Mouse (Mus musculus) MEL (cell line): ENCODE data around the gene Htr6. TPM values are rescaled to one million over a fixed set of nuclear protein-coding genes. Genes with fewer than 3 reads are reported as not detected.

Experiments
- DNase-seq: peaks from one replicate; pipeline ENCODE4 v3.0.0; 2011; ENCODE audit warnings: low read depth, low spot score
- H3K27ac ChIP-seq: 2 replicates; pipeline ENCODE4 v1.5.1; 2012; ENCODE audit warnings: low read depth, mild to moderate bottlenecking, control low read depth, low read length, moderate library complexity; ENCODE audit not compliant: control insufficient read depth
- H3K27me3 ChIP-seq, 2 experiments: fragments of 150-350 bp in 1 of 2; sonication (generic) in 1 of 2; 2 replicates each; pipeline ENCODE4 v1.6.1; 2012; ENCODE audit warnings: low read length in 2 of 2, mild to moderate bottlenecking in 2 of 2, improper control_type of control experiment in 1 of 2, moderate library complexity in 1 of 2; ENCODE audit not compliant: insufficient read depth in 2 of 2, control insufficient read depth in 1 of 2
- H3K36me3 ChIP-seq, 2 experiments: 2 replicates each; pipeline ENCODE4 v1.6.1; 2012 to 2014; ENCODE audit warnings: low read length in 2 of 2, improper control_type of control experiment in 1 of 2, inconsistent platforms in 1 of 2, mild to moderate bottlenecking in 1 of 2; ENCODE audit not compliant: insufficient read depth in 2 of 2, control insufficient read depth in 1 of 2
- H3K4me1 ChIP-seq, 2 experiments: fragments of 150-350 bp in 1 of 2; sonication (generic) in 1 of 2; 2 replicates each; pipeline ENCODE4 v1.6.1; 2012; ENCODE audit warnings: low read length in 2 of 2, improper control_type of control experiment in 1 of 2, mild to moderate bottlenecking in 1 of 2; ENCODE audit not compliant: insufficient read depth in 2 of 2, control insufficient read depth in 1 of 2
- H3K4me3 ChIP-seq, 2 experiments: fragments of 150-350 bp in 1 of 2; sonication (generic) in 1 of 2; 2 replicates each; pipeline ENCODE4 v1.5.1; 2012; ENCODE audit warnings: low read depth in 2 of 2, low read length in 2 of 2, mild to moderate bottlenecking in 2 of 2, moderate library complexity in 2 of 2, control low read depth in 1 of 2, improper control_type of control experiment in 1 of 2; ENCODE audit not compliant: control insufficient read depth in 1 of 2, insufficient read depth in 1 of 2
- H3K79me2 ChIP-seq: 2 replicates; pipeline ENCODE4 v1.6.1; 2012; ENCODE audit warnings: mild to moderate bottlenecking, low read length, moderate library complexity; ENCODE audit not compliant: control insufficient read depth, poor library complexity, insufficient read depth
- H3K9ac ChIP-seq: 2 replicates; pipeline ENCODE4 v1.6.1; 2012; ENCODE audit warnings: low read depth, mild to moderate bottlenecking, control low read depth, low read length, moderate library complexity; ENCODE audit not compliant: control insufficient read depth, poor library complexity, severe bottlenecking
- H3K9me3 ChIP-seq: fragments of 150-350 bp; sonication (generic); replicated peaks from 2 replicates; pipeline ENCODE4 v1.6.1; 2012; ENCODE audit warnings: mild to moderate bottlenecking, low read length, improper control_type of control experiment, moderate library complexity; ENCODE audit not compliant: insufficient read depth
- BHLHE40 ChIP-seq: IDR thresholded peaks from 2 replicates; pipeline ENCODE4 v1.6.1; 2012; ENCODE audit warnings: low read depth, mild to moderate bottlenecking, inconsistent platforms, low read length, improper control_type of control experiment, borderline replicate concordance
- CHD1 ChIP-seq: IDR thresholded peaks from 2 replicates; pipeline ENCODE4 v1.6.1; 2012; ENCODE audit warnings: low read depth, mild to moderate bottlenecking, inconsistent platforms, low read length, improper control_type of control experiment
- CTCF ChIP-seq, 3 experiments: IDR thresholded peaks in 2 of 3; conservative IDR thresholded peaks in 1 of 3; 2 replicates each; pipeline ENCODE4 v1.5.1; 2011 to 2012; ENCODE audit warnings: low read length in 3 of 3, low read depth in 2 of 3, mild to moderate bottlenecking in 2 of 3, improper control_type of control experiment in 1 of 3, inconsistent platforms in 1 of 3, mixed read lengths in 1 of 3, moderate library complexity in 1 of 3; ENCODE audit not compliant: control insufficient read depth in 1 of 3, insufficient read depth in 1 of 3, poor library complexity in 1 of 3, severe bottlenecking in 1 of 3
- E2F4 ChIP-seq: IDR thresholded peaks from 2 replicates; pipeline ENCODE4 v1.6.1; 2011; ENCODE audit warnings: low read depth, low read length, improper control_type of control experiment, borderline replicate concordance
- ELF1 ChIP-seq: IDR thresholded peaks from 2 replicates; pipeline ENCODE4 v1.6.1; 2014; ENCODE audit warnings: low read depth, mild to moderate bottlenecking, inconsistent platforms, low read length, improper control_type of control experiment, moderate library complexity
- ETS1 ChIP-seq: IDR thresholded peaks from 2 replicates; pipeline ENCODE4 v1.6.1; 2012; ENCODE audit warnings: low read depth, mild to moderate bottlenecking, inconsistent platforms, low read length, improper control_type of control experiment, moderate library complexity
- GATA1 ChIP-seq: IDR thresholded peaks from 2 replicates; pipeline ENCODE4 v1.6.1; 2011; ENCODE audit warnings: low read depth, low read length, improper control_type of control experiment
- KAT2A ChIP-seq: conservative IDR thresholded peaks from 2 replicates; pipeline ENCODE4 v1.6.1; 2012; ENCODE audit warnings: low read depth, low read length, improper control_type of control experiment, inconsistent platforms
- MAFK ChIP-seq: IDR thresholded peaks from 2 replicates; pipeline ENCODE4 v1.6.1; 2011; ENCODE audit warnings: low read depth, mild to moderate bottlenecking, low read length, improper control_type of control experiment, borderline replicate concordance
- MAX ChIP-seq: IDR thresholded peaks from 2 replicates; pipeline ENCODE4 v1.6.1; 2011; ENCODE audit warnings: low read length, improper control_type of control experiment
- MAZ ChIP-seq: IDR thresholded peaks from 2 replicates; pipeline ENCODE4 v1.6.1; 2012; ENCODE audit warnings: low read depth, mild to moderate bottlenecking, inconsistent platforms, low read length, improper control_type of control experiment
- MEF2A ChIP-seq: IDR thresholded peaks from 2 replicates; pipeline ENCODE4 v1.6.1; 2014; ENCODE audit warnings: low read depth, mild to moderate bottlenecking, inconsistent platforms, low read length, improper control_type of control experiment; ENCODE audit not compliant: poor library complexity, insufficient replicate concordance, severe bottlenecking; ENCODE audit errors: extremely low read depth
- MXI1 ChIP-seq: IDR thresholded peaks from 2 replicates; pipeline ENCODE4 v1.6.1; 2011; ENCODE audit warnings: mild to moderate bottlenecking, low read depth, low read length, improper control_type of control experiment
- MYC ChIP-seq: IDR thresholded peaks from 2 replicates; pipeline ENCODE4 v1.6.1; 2011; ENCODE audit warnings: low read depth, mild to moderate bottlenecking, low read length, improper control_type of control experiment, moderate library complexity
- POLR2A ChIP-seq, 2 experiments: IDR thresholded peaks; 2 replicates each; pipeline ENCODE4 v1.6.1; 2011 to 2012; ENCODE audit warnings: low read length in 2 of 2, mild to moderate bottlenecking in 2 of 2, control low read depth in 1 of 2, improper control_type of control experiment in 1 of 2, low read depth in 1 of 2, moderate library complexity in 1 of 2; ENCODE audit not compliant: control insufficient read depth in 1 of 2, insufficient read depth in 1 of 2, poor library complexity in 1 of 2
- POLR2AphosphoS2 ChIP-seq: IDR thresholded peaks from 2 replicates; pipeline ENCODE4 v1.6.1; 2011; ENCODE audit warnings: low read length, improper control_type of control experiment
- RAD21 ChIP-seq: IDR thresholded peaks from 2 replicates; pipeline ENCODE4 v1.6.1; 2011; ENCODE audit warnings: mild to moderate bottlenecking, low read depth, low read length, improper control_type of control experiment
- RCOR1 ChIP-seq: IDR thresholded peaks from 2 replicates; pipeline ENCODE4 v1.6.1; 2012; ENCODE audit warnings: low read depth, mild to moderate bottlenecking, inconsistent platforms, low read length, improper control_type of control experiment
- SIN3A ChIP-seq: IDR thresholded peaks from 2 replicates; pipeline ENCODE4 v1.6.1; 2012; ENCODE audit warnings: low read length, improper control_type of control experiment, inconsistent platforms
- SMC3 ChIP-seq: IDR thresholded peaks from 2 replicates; pipeline ENCODE4 v1.6.1; 2011; ENCODE audit warnings: low read depth, low read length, improper control_type of control experiment
- TBP ChIP-seq: IDR thresholded peaks from 2 replicates; pipeline ENCODE4 v1.8.0; 2011; ENCODE audit warnings: low read depth, low read length, improper control_type of control experiment
- TCF12 ChIP-seq: IDR thresholded peaks from 2 replicates; pipeline ENCODE4 v1.6.1; 2014; ENCODE audit warnings: low read depth, mild to moderate bottlenecking, inconsistent platforms, low read length, improper control_type of control experiment, moderate library complexity
- USF1 ChIP-seq: IDR thresholded peaks from 2 replicates; pipeline ENCODE4 v1.6.1; 2014; ENCODE audit warnings: low read depth, mild to moderate bottlenecking, inconsistent platforms, low read length, improper control_type of control experiment, moderate library complexity
- ZNF384 ChIP-seq: IDR thresholded peaks from 2 replicates; pipeline ENCODE4 v1.6.1; 2012; ENCODE audit warnings: low read depth, mild to moderate bottlenecking, inconsistent platforms, low read length, improper control_type of control experiment
- polyA plus RNA-seq, 2 experiments: library from polyadenylated mRNA; stranded (reverse) in 1 of 2; unstranded in 1 of 2; fragments of >175 nt in 1 of 2; fragments of >200 nt in 1 of 2; gene quantifications; 2 replicates each; pipeline versions ENCODE4 v1.2.1 to v1.2.4; 2012; ENCODE audit warnings: low replicate concordance in 2 of 2, low read depth in 1 of 2; ENCODE audit not compliant: insufficient read length in 2 of 2, insufficient read depth in 1 of 2, missing spikeins in 1 of 2
- total RNA-seq: library from RNA; depleted of rRNA; stranded (reverse); fragments of 300-350 nt; gene quantifications from 2 replicates; pipeline ENCODE4 v1.2.3, GENCODE M21; 2012

Gene Htr6
- total and polyA plus RNA-seq, 3 experiments = 0.08 TPM; not detected in 2

DNA sequence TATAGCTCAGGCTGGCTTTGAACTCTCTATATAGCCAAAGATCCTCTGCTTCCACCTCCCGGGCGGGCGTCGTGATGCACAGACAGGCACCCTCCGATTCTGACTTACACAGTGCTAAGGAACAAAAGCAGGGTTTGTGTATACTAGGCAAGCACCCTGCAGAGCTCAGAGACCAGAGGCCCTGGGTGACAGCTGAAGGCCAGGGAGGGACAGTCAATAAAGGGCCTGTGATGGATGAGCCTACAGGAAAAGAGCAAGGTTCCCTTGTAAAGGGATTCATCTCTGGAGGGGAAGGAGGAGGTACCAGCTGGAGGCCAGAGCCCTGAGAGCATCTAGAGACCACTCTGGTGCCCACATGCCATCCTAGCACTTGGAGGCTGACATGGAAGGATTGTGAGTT lies 22.0 kb downstream of the Htr6 start:
- Histone ChIP-seq H3K9ac (no peak overlapping the region), H3K36me3 (no peaks in the 10 kb centered on the region), H3K79me2 (no peaks in the 10 kb centered on the region), H3K27me3 (no peaks in the 10 kb centered on the region), H3K9me3 (no peaks in the 10 kb centered on the region), H3K4me3 (no peak overlapping the region), H3K27ac (no peak overlapping the region), H3K4me1 (no peaks in the 10 kb centered on the region)
- no peak for TF ChIP-seq MAX
- TF ChIP-seq ZNF384 = no peak
- TF ChIP-seq MAFK = no peak
- no peak for DNase-seq

DNA sequence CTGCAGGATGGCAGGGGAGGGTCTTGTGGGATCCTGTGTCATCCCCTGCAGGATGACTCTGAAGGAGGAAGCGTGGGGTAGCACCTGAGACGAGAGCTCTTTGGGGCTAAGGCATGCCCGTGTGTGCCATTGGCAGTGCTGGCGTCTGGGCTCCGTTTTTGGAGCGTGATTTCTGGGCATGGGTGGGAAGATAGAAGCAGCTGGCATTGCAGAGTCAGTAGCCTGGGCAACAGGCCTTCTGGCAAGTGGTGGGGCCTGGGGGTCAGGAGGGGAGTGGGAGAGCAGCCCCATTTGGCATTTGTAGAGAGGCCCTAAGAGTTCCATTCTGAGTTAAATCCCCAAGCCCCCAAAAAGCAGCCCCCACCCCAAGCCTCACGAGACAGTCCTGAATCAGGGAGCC lies 22.6 kb downstream of the Htr6 start:
- H3K9ac ChIP-seq = no peak overlapping the region
- TF ChIP-seq ETS1 (no peak), MXI1 (no peak), KAT2A (no peak), TCF12 (no peak), MAFK (no peak), POLR2AphosphoS2 (no peak), GATA1 (no peak), SIN3A (no peak), ELF1 (no peak), CTCF (IDR thresholded peaks at IDR 0.05 in 2 of 3, conservative IDR thresholded peaks at IDR 0.05 in 1 of 3; ENCODE audit: control insufficient read depth in 1 of 3, insufficient read depth in 1 of 3, low read depth in 2 of 3, low read length in 3 of 3, poor library complexity in 1 of 3, severe bottlenecking in 1 of 3) (no peak), MAZ (no peak), SMC3 (no peak), POLR2A (IDR thresholded peaks at IDR 0.05; ENCODE audit: control insufficient read depth in 1 of 2, insufficient read depth in 1 of 2, low read depth in 1 of 2, low read length in 2 of 2, poor library complexity in 1 of 2) (no peak)
- no peak overlapping the region for H3K4me3 ChIP-seq
- no peaks in the 10 kb centered on the region for H3K79me2 ChIP-seq
- H3K36me3 ChIP-seq = no peaks in the 10 kb centered on the region
- no peak for DNase-seq
- H3K4me1 ChIP-seq = no peaks in the 10 kb centered on the region
- no peak overlapping the region for H3K27ac ChIP-seq
- H3K27me3 ChIP-seq = no peaks in the 10 kb centered on the region
- H3K9me3 ChIP-seq = no peaks in the 10 kb centered on the region

DNA sequence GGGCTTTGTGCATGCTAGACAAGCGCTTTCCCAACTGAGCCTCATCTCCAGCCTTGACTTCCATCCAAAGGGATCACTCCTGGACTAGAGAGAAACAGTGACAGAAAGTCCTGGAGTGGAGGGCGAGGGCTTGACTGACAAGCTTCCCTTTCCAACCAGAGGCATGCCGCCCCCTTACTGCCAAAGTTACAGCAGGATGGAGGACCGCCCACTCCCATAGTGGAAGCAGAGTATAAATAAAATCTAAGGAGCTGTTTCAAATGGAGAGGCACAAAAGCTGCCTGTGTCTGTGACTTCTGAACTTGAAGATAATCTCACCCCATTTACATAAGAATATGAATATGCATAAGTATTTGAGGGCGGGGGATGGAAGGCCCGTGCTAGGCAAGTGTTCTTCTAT lies 26.9 kb downstream of the Htr6 start:
- no peak for DNase-seq
- Histone ChIP-seq H3K9ac (no peak overlapping the region), H3K4me3 (no peak overlapping the region), H3K9me3 (no peaks in the 10 kb centered on the region), H3K79me2 (no peaks in the 10 kb centered on the region), H3K36me3 (peaks cover 0 to 2% of the 10 kb centered on the region in 2 experiments; a peak in 1 of 4 replicates), H3K4me1 (peaks cover 0 to 3% of the 10 kb centered on the region in 2 experiments; a peak in 1 of 4 replicates), H3K27me3 (no peaks in the 10 kb centered on the region), H3K27ac (no peak overlapping the region)
- TF ChIP-seq KAT2A = no peak
- no peak for TF ChIP-seq POLR2A (IDR thresholded peaks at IDR 0.05; ENCODE audit: control insufficient read depth in 1 of 2, insufficient read depth in 1 of 2, low read depth in 1 of 2, low read length in 2 of 2, poor library complexity in 1 of 2)
- no peak for TF ChIP-seq CHD1
- no peak for TF ChIP-seq MYC
- no peak for TF ChIP-seq TCF12
- no peak for TF ChIP-seq USF1
- TF ChIP-seq RAD21 = no peak
- TF ChIP-seq TBP = no peak
- TF ChIP-seq MAZ = no peak
- no peak for TF ChIP-seq SIN3A
- TF ChIP-seq SMC3 = no peak
- TF ChIP-seq GATA1 = no peak
- TF ChIP-seq MEF2A = no peak
- TF ChIP-seq E2F4 = no peak
- TF ChIP-seq RCOR1 = no peak
- no peak for TF ChIP-seq MAFK
- TF ChIP-seq BHLHE40 = no peak
